Mouse (Mus musculus): Measurements from ENCODE around the gene Trim46. TPM values are rescaled to one million over a fixed set of nuclear protein-coding genes. Genes with fewer than 3 reads are reported as not detected.

Trim46 gene
- polyA plus RNA-seq, 1 experiment = 15.2 TPM

- no peaks in the 10 kb centered on the region for H3K27me3 ChIP-seq (ENCODE audit: control insufficient read depth, insufficient read depth, insufficient read length)
- H3K4me2 ChIP-seq (ENCODE audit: low read depth) = peak overlapping the region; percentile 79
- peaks cover 12% of the 10 kb centered on the region for H3K79me2 ChIP-seq (ENCODE audit: control insufficient read depth, insufficient read depth)
- no peak overlapping the region for H3ac ChIP-seq (ENCODE audit: control insufficient read depth, insufficient read length)
- peak overlapping the region; percentile 50 for H3K4me3 ChIP-seq
- no peaks in the 10 kb centered on the region for H3K36me3 ChIP-seq (ENCODE audit: control insufficient read depth, insufficient read depth)
- no peak for TF ChIP-seq TCF12 (IDR thresholded peaks at IDR 0.05; ENCODE audit: insufficient read depth, poor library complexity, severe bottlenecking)
- TF ChIP-seq MYOD1 (IDR thresholded peaks at IDR 0.05; ENCODE audit: control insufficient read depth in 1 of 3, insufficient read length in 2 of 3, low read depth in 2 of 3) = peak in 1 of 3 experiments; percentile 15
Observed at GRCm38 (mm10) chr3:89215853-89216252, 30.3 kb downstream of the Trim46 start.

- peak within 1 kb of the TSS; percentile 50 for H3K4me3 ChIP-seq
- H3K27me3 ChIP-seq (ENCODE audit: control insufficient read depth, insufficient read depth, insufficient read length) = no peaks in the 10 kb centered on the region
- peaks cover 3% of the 10 kb centered on the region for H3K36me3 ChIP-seq (ENCODE audit: control insufficient read depth, insufficient read depth)
- H3ac ChIP-seq (ENCODE audit: control insufficient read depth, insufficient read length) = peak within 1 kb of the TSS; percentile 52
- H3K4me2 ChIP-seq (ENCODE audit: low read depth) = peak within 1 kb of the TSS; percentile 88
- TF ChIP-seq POLR2A (IDR thresholded peaks at IDR 0.05; ENCODE audit: insufficient read length, low read depth) (no peak), POLR2AphosphoS2 (IDR thresholded peaks at IDR 0.05; ENCODE audit: insufficient read length, low read depth) (no peak), USF1 (IDR thresholded peaks at IDR 0.05; ENCODE audit: low read depth) (no peak), REST (IDR thresholded peaks at IDR 0.05; ENCODE audit: insufficient read depth, insufficient read length) (no peak), SRF (IDR thresholded peaks at IDR 0.05; ENCODE audit: control insufficient read depth, insufficient read length, low read depth) (no peak), MYOG (IDR thresholded peaks at IDR 0.05; ENCODE audit: control insufficient read depth in 1 of 3, insufficient read depth in 1 of 3, insufficient read length in 2 of 3, low read depth in 2 of 3) (no peak), CEBPB (IDR thresholded peaks at IDR 0.05; ENCODE audit: insufficient read depth, poor library complexity, severe bottlenecking) (no peak), TCF3 (IDR thresholded peaks at IDR 0.05; ENCODE audit: insufficient read length, low read depth) (no peak)
- H3K79me2 ChIP-seq (ENCODE audit: control insufficient read depth, insufficient read depth) = peaks cover 12% of the 10 kb centered on the region
Observed at GRCm38 (mm10) chr3:89214681-89215411, 31.3 kb downstream of the Trim46 start, which contains the start of gene Thbs3. TSS of gene Thbs3 (plus strand) at chr3:89215180.

- no peaks in the 10 kb centered on the region for H3K27me3 ChIP-seq (ENCODE audit: control insufficient read depth, insufficient read depth, insufficient read length)
- peaks cover 4% of the 10 kb centered on the region for H3K36me3 ChIP-seq (ENCODE audit: control insufficient read depth, insufficient read depth)
- peak overlapping the region; percentile 50 for H3K4me3 ChIP-seq
- H3K4me2 ChIP-seq (ENCODE audit: low read depth) = peak overlapping the region; percentile 88
- H3K79me2 ChIP-seq (ENCODE audit: control insufficient read depth, insufficient read depth) = peaks cover 12% of the 10 kb centered on the region
- TF ChIP-seq TCF3 (IDR thresholded peaks at IDR 0.05; ENCODE audit: insufficient read length, low read depth) (no peak), POLR2A (IDR thresholded peaks at IDR 0.05; ENCODE audit: insufficient read length, low read depth) (peak; percentile 57), POLR2AphosphoS2 (IDR thresholded peaks at IDR 0.05; ENCODE audit: insufficient read length, low read depth) (peak; percentile 43)
- H3ac ChIP-seq (ENCODE audit: control insufficient read depth, insufficient read length) = peak overlapping the region; percentile 52
Observed at GRCm38 (mm10) chr3:89213803-89214530, 32.1 kb downstream of the Trim46 start.

GRCm38 (mm10) chr3:89210731-89211130, 35.4 kb downstream of the Trim46 start:
- Histone ChIP-seq H3K27me3 (ENCODE audit: control insufficient read depth, insufficient read depth, insufficient read length) (no peaks in the 10 kb centered on the region), H3K4me3 (no peak overlapping the region), H3ac (ENCODE audit: control insufficient read depth, insufficient read length) (no peak overlapping the region), H3K36me3 (ENCODE audit: control insufficient read depth, insufficient read depth) (peaks cover 20% of the 10 kb centered on the region), H3K4me2 (ENCODE audit: low read depth) (no peak overlapping the region), H3K79me2 (ENCODE audit: control insufficient read depth, insufficient read depth) (peaks cover 12% of the 10 kb centered on the region)
- TF ChIP-seq CEBPB (IDR thresholded peaks at IDR 0.05; ENCODE audit: insufficient read depth, poor library complexity, severe bottlenecking) = no peak
- no peak for TF ChIP-seq MYOG (IDR thresholded peaks at IDR 0.05; ENCODE audit: control insufficient read depth in 1 of 3, insufficient read depth in 1 of 3, insufficient read length in 2 of 3, low read depth in 2 of 3)
- no peak for TF ChIP-seq MAX (IDR thresholded peaks at IDR 0.05; ENCODE audit: low read depth)
- no peak for TF ChIP-seq REST (IDR thresholded peaks at IDR 0.05; ENCODE audit: insufficient read depth, insufficient read length)
- no peak for TF ChIP-seq TCF12 (IDR thresholded peaks at IDR 0.05; ENCODE audit: insufficient read depth, poor library complexity, severe bottlenecking)
- no peak for TF ChIP-seq TCF3 (IDR thresholded peaks at IDR 0.05; ENCODE audit: insufficient read length, low read depth)
- no peak for TF ChIP-seq USF1 (IDR thresholded peaks at IDR 0.05; ENCODE audit: low read depth)
- TF ChIP-seq SRF (IDR thresholded peaks at IDR 0.05; ENCODE audit: control insufficient read depth, insufficient read length, low read depth) = no peak
- TF ChIP-seq POLR2A (IDR thresholded peaks at IDR 0.05; ENCODE audit: insufficient read length, low read depth) = no peak
- no peak for TF ChIP-seq E2F4 (IDR thresholded peaks at IDR 0.05; ENCODE audit: insufficient read depth)
- no peak for TF ChIP-seq POLR2AphosphoS2 (IDR thresholded peaks at IDR 0.05; ENCODE audit: insufficient read length, low read depth)
- TF ChIP-seq MYOD1 (IDR thresholded peaks at IDR 0.05; ENCODE audit: control insufficient read depth in 1 of 3, insufficient read length in 2 of 3, low read depth in 2 of 3) = no peak

GRCm38 (mm10) chr3:89210162-89210561, 35.9 kb downstream of the Trim46 start:
- H3K4me2 ChIP-seq (ENCODE audit: low read depth) = no peak overlapping the region
- H3ac ChIP-seq (ENCODE audit: control insufficient read depth, insufficient read length) = no peak overlapping the region
- no peak overlapping the region for H3K4me3 ChIP-seq
- TF ChIP-seq USF1 (IDR thresholded peaks at IDR 0.05; ENCODE audit: low read depth) (no peak), MYOD1 (IDR thresholded peaks at IDR 0.05; ENCODE audit: control insufficient read depth in 1 of 3, insufficient read length in 2 of 3, low read depth in 2 of 3) (no peak), TCF12 (IDR thresholded peaks at IDR 0.05; ENCODE audit: insufficient read depth, poor library complexity, severe bottlenecking) (no peak)
- H3K79me2 ChIP-seq (ENCODE audit: control insufficient read depth, insufficient read depth) = peaks cover 12% of the 10 kb centered on the region
- H3K36me3 ChIP-seq (ENCODE audit: control insufficient read depth, insufficient read depth) = peaks cover 20% of the 10 kb centered on the region
- no peaks in the 10 kb centered on the region for H3K27me3 ChIP-seq (ENCODE audit: control insufficient read depth, insufficient read depth, insufficient read length)

Data from myocyte (in vitro differentiated cells).